Mouse (Mus musculus) heart, embryonic 12.5 days (tissue): Measurements from ENCODE around the gene Dhx8. TPM values are rescaled to one million over a fixed set of nuclear protein-coding genes. Genes with fewer than 3 reads are reported as not detected.

Experiments
- ATAC-seq: fragments of 200-750 bp; cut with Nextera tagmentation; 2 replicates; pipeline ENCODE4 v1.8.0; 2017; ENCODE audit warnings: moderate TSS enrichment, moderate library complexity; ENCODE audit not compliant: insufficient number of reproducible peaks, low FRiP score
- H3K27ac ChIP-seq: fragments of 300-500 bp; sonication (generic); 2 replicates; pipeline ENCODE4 v1.5.1; 2016; ENCODE audit warnings: mild to moderate bottlenecking, moderate library complexity; ENCODE audit not compliant: poor library complexity, severe bottlenecking
- H3K27me3 ChIP-seq: fragments of 300-500 bp; sonication (generic); replicated peaks from 2 replicates; pipeline ENCODE4 v1.6.1; 2016; ENCODE audit warnings: mild to moderate bottlenecking, moderate library complexity
- H3K36me3 ChIP-seq: fragments of 300-500 bp; sonication (generic); 2 replicates; pipeline ENCODE4 v1.6.1; 2016; ENCODE audit warnings: mild to moderate bottlenecking, moderate library complexity
- H3K4me1 ChIP-seq: fragments of 300-500 bp; sonication (generic); replicated peaks from 2 replicates; pipeline ENCODE4 v1.6.1; 2016; ENCODE audit warnings: mild to moderate bottlenecking
- H3K4me2 ChIP-seq: fragments of 300-500 bp; sonication (generic); 2 replicates; pipeline ENCODE4 v1.6.1; 2016; ENCODE audit warnings: mild to moderate bottlenecking, moderate library complexity
- H3K4me3 ChIP-seq: fragments of 300-500 bp; sonication (generic); 2 replicates; pipeline ENCODE4 v1.5.1; 2016; ENCODE audit warnings: mild to moderate bottlenecking
- H3K9ac ChIP-seq: fragments of 300-500 bp; sonication (generic); 2 replicates; pipeline ENCODE4 v1.6.1; 2016; ENCODE audit warnings: mild to moderate bottlenecking, moderate library complexity
- H3K9me3 ChIP-seq: fragments of 300-500 bp; sonication (generic); replicated peaks from 2 replicates; pipeline ENCODE4 v1.6.1; 2016; ENCODE audit warnings: mild to moderate bottlenecking, moderate library complexity
- WGBS: fragments of 180-500 bp; shearing (Covaris S2); methylation state at CpG from one replicate; pipeline ENCODE4 v1.1.7; 2016; 5-methylcytosine and 5-hydroxymethylcytosine counted together
- polyA plus RNA-seq: library from polyadenylated mRNA; unstranded; fragments of >200 nt; fragmentation: Nextera tagmentation; extraction: Ambion mirVana; gene quantifications from 2 replicates; pipeline ENCODE4 v1.2.1, GENCODE M21; 2016

Dhx8 gene
- polyA plus RNA-seq, 1 experiment from 2014 or later: 25.8 TPM

- Histone ChIP-seq H3K27ac (no peak overlapping the region), H3K9ac (peak overlapping the region; percentile 74; the same call in 1 of the 2 replicates), H3K4me2 (peak overlapping the region; percentile 97), H3K4me1 (peaks cover 22% of the 10 kb centered on the region), H3K36me3 (no peaks in the 10 kb centered on the region), H3K4me3 (peak overlapping the region; percentile 57), H3K27me3 (peaks cover 59% of the 10 kb centered on the region), H3K9me3 (no peaks in the 10 kb centered on the region)
- no peak for ATAC-seq
- WGBS: 32% methylated on average over 9 of the region's 9 CpGs
These were observed 50.9 kb downstream of the Dhx8 start for GRCm38 (mm10) chr11:101783584-101783983.

GRCm38 (mm10) chr11:101784072-101784471 is 51.4 kb downstream of the Dhx8 start:
- H3K4me3 ChIP-seq: peak overlapping the region; percentile 57
- no peaks in the 10 kb centered on the region for H3K36me3 ChIP-seq
- H3K27me3 ChIP-seq: peaks cover 59% of the 10 kb centered on the region
- H3K9me3 ChIP-seq: no peaks in the 10 kb centered on the region
- H3K4me1 ChIP-seq: peaks cover 22% of the 10 kb centered on the region
- no peak for ATAC-seq
- peak overlapping the region; percentile 97 for H3K4me2 ChIP-seq
- WGBS: 2% methylated on average over 19 of the region's 19 CpGs
- H3K27ac ChIP-seq: no peak overlapping the region
- peak overlapping the region; percentile 74 for H3K9ac ChIP-seq

- WGBS: 0% methylated on average over 59 of the region's 67 CpGs
- peaks cover 22% of the 10 kb centered on the region for H3K4me1 ChIP-seq
- no peaks in the 10 kb centered on the region for H3K36me3 ChIP-seq
- H3K4me2 ChIP-seq: peak overlapping the region; percentile 97
- peaks cover 59% of the 10 kb centered on the region for H3K27me3 ChIP-seq
- H3K9ac ChIP-seq: peak overlapping the region; percentile 74
- ATAC-seq: peak; percentile 54
- H3K9me3 ChIP-seq: no peaks in the 10 kb centered on the region
- peak overlapping the region; percentile 54 for H3K27ac ChIP-seq
- peak overlapping the region; percentile 57 for H3K4me3 ChIP-seq
These were observed 51.9 kb downstream of the Dhx8 start for GRCm38 (mm10) chr11:101784488-101785142.

- Histone ChIP-seq H3K4me1 (peaks cover 25% of the 10 kb centered on the region), H3K4me2 (peak within 1 kb of the TSS; percentile 97), H3K4me3 (peak within 1 kb of the TSS; percentile 57), H3K9ac (peak within 1 kb of the TSS; percentile 74), H3K27me3 (peaks cover 57% of the 10 kb centered on the region), H3K9me3 (no peaks in the 10 kb centered on the region), H3K27ac (peak within 1 kb of the TSS; percentile 54), H3K36me3 (no peaks in the 10 kb centered on the region)
- WGBS: under 1% methylated on average over 35 of the region's 35 CpGs
- ATAC-seq: peak; percentile 82
These were observed 52.6 kb downstream of the Dhx8 start, which contains the start of gene Etv4 for GRCm38 (mm10) chr11:101785143-101785851. TSS of gene Etv4 (minus strand) at chr11:101785371.

- no peak overlapping the region for H3K27ac ChIP-seq
- ATAC-seq: no peak
- H3K9me3 ChIP-seq: no peaks in the 10 kb centered on the region
- WGBS: 8% methylated on average over 7 of the region's 7 CpGs
- no peak overlapping the region for H3K9ac ChIP-seq
- H3K4me2 ChIP-seq: peak overlapping the region; percentile 97
- peaks cover 54% of the 10 kb centered on the region for H3K27me3 ChIP-seq
- no peaks in the 10 kb centered on the region for H3K36me3 ChIP-seq
- peak overlapping the region; percentile 57 for H3K4me3 ChIP-seq
- peaks cover 25% of the 10 kb centered on the region for H3K4me1 ChIP-seq
These were observed 53.1 kb downstream of the Dhx8 start for GRCm38 (mm10) chr11:101785852-101786205.

DNA sequence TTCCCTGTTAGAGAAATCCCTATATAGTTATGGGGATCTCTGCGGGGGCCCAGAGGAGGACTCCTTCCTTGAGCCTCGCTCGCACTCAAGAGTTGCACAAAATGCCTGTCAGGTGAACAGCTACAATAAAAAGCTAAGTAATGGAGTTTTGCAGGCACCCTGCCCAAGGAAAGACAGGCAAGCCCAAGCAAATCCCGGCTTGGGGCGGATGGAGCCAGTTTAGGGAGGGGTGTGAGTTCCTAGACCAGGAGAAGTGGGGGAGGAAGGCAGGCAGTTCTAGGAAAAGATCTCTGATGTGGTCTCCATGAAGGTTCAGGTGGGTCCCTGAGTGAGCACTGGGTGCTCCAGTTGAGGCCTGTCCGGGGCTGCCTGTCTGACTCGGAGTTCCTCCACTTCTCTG is 53.9 kb downstream of the Dhx8 start:
- H3K27me3 ChIP-seq: peaks cover 49% of the 10 kb centered on the region
- no peaks in the 10 kb centered on the region for H3K36me3 ChIP-seq
- WGBS: 65% methylated on average over 7 of the region's 7 CpGs
- no peak overlapping the region for H3K9ac ChIP-seq
- H3K27ac ChIP-seq: no peak overlapping the region
- ATAC-seq: no peak
- H3K4me2 ChIP-seq: no peak overlapping the region
- H3K4me3 ChIP-seq: no peak overlapping the region
- no peaks in the 10 kb centered on the region for H3K9me3 ChIP-seq
- H3K4me1 ChIP-seq: peaks cover 32% of the 10 kb centered on the region

DNA sequence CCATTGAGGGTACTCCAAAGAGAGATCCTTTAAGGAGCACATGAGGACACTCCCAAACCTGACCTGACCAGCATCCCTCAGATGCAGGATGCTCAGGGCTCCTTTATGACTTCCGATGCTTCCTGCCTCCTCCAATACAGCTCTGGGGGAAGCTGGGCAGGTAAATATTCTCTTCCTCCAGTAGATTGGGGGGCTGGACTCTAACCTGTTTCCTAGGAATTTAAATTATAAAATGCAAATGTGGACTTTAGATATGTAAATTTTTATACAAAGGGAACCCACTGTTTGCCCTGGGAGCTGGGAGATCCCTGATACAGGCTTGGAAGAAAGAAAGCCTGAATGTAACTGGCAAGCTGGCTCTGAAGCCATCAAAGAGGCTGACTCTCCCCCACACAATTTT is 54.7 kb downstream of the Dhx8 start:
- no peak for ATAC-seq
- Histone ChIP-seq H3K36me3 (no peaks in the 10 kb centered on the region), H3K4me3 (no peak overlapping the region), H3K27me3 (peaks cover 41% of the 10 kb centered on the region), H3K9me3 (no peaks in the 10 kb centered on the region), H3K9ac (no peak overlapping the region), H3K4me2 (no peak overlapping the region), H3K4me1 (peaks cover 38% of the 10 kb centered on the region), H3K27ac (no peak overlapping the region)
- 87% methylated on average over 1 of the region's 1 CpGs for WGBS

DNA sequence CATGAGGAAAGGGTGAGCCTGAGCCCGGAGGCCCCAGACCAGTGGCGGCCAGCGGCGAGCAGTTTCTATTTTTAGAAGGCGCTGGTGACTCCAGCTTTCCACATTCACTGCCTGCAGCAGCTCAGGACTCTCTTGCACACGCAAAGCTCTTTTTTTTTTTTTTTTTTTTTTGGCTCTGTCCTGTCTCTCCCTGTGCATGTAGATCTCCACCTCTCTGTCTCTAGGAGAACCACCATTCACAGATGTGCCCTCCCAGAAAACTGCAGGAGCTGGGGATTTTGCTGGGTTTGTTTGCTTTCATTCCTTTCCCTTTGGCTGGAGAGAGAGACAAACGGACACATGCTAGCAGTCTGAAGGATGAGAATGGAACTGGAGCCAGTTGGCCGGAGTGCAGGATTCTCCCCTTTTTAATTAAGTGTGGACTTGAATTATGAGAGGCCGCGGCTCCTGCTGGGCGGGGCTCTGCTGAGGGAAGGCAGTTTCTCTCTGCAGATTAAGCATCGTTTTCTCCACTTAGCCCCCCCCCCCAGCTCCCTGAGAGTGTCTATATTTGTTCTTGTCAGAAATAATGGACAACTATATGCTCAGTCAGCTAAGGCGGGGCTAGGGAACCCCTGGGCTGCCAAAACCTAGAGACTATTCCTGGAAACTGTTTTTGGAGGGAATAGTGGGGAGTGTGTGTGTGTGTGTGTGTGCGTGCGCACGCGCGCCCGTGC is 58.2 kb downstream of the Dhx8 start:
- peak; percentile 52 for ATAC-seq
- WGBS: 27% methylated on average over 19 of the region's 19 CpGs
- no peaks in the 10 kb centered on the region for H3K36me3 ChIP-seq
- peak overlapping the region; percentile 64 for H3K4me2 ChIP-seq
- H3K9ac ChIP-seq: peak overlapping the region; percentile 56; the same call in 1 of the 2 replicates
- peak overlapping the region; percentile 97 for H3K27ac ChIP-seq
- 0 out of 2 replicates have a peak, but pooled peaks cover 4% of the 10 kb centered on the region for H3K9me3 ChIP-seq
- H3K4me3 ChIP-seq: peak overlapping the region; percentile 27
- H3K27me3 ChIP-seq: peaks cover 18% of the 10 kb centered on the region
- peaks cover 24% of the 10 kb centered on the region for H3K4me1 ChIP-seq

DNA sequence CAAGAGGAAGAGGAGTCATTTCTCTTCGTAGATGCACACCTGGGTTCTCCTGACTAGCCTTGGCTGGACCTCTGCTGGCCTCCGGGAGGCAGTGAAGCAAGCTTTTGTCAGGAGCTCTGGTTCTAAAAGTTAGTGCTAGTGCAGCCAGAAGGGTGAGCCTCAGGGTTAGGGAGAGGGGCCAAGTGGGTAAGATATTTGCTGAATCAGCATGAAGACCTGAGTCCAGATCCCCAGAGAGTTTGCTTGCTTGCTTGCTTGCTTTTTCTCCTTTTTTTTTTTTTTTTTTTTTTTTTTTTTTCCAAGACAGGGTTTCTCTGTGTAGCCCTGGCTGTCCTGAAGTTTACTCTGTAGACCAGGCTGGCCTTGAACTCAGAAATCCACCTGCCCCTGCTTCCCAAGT is 64.6 kb downstream of the Dhx8 start:
- Histone ChIP-seq H3K27me3 (no peaks in the 10 kb centered on the region), H3K9me3 (0 out of 2 replicates have a peak, but pooled peaks cover 4% of the 10 kb centered on the region), H3K4me1 (peaks cover 11% of the 10 kb centered on the region), H3K4me3 (no peak overlapping the region), H3K9ac (no peak overlapping the region), H3K36me3 (no peaks in the 10 kb centered on the region), H3K27ac (no peak overlapping the region), H3K4me2 (no peak overlapping the region)
- ATAC-seq: no peak
- WGBS: 74% methylated on average over 2 of the region's 2 CpGs

GRCm38 (mm10) chr11:101798083-101798482 is 65.4 kb downstream of the Dhx8 start:
- WGBS: 38% methylated on average over 8 of the region's 8 CpGs
- Histone ChIP-seq H3K4me1 (peaks cover 11% of the 10 kb centered on the region), H3K27ac (no peak overlapping the region), H3K9ac (no peak overlapping the region), H3K9me3 (0 out of 2 replicates have a peak, but pooled peaks cover 4% of the 10 kb centered on the region), H3K36me3 (no peaks in the 10 kb centered on the region), H3K27me3 (no peaks in the 10 kb centered on the region), H3K4me3 (no peak overlapping the region), H3K4me2 (no peak overlapping the region)
- ATAC-seq: no peak

GRCm38 (mm10) chr11:101801386-101801785 is 68.7 kb downstream of the Dhx8 start:
- Histone ChIP-seq H3K4me2 (no peak overlapping the region), H3K27me3 (no peaks in the 10 kb centered on the region), H3K9me3 (no peaks in the 10 kb centered on the region), H3K9ac (no peak overlapping the region), H3K36me3 (no peaks in the 10 kb centered on the region), H3K4me3 (no peak overlapping the region), H3K27ac (no peak overlapping the region), H3K4me1 (peaks cover 11% of the 10 kb centered on the region)
- ATAC-seq: no peak
- 2% methylated on average over 5 of the region's 5 CpGs for WGBS
